Mouse (Mus musculus): ENCODE results near the gene Gucy1b1.

The Gucy1b1 gene

GRCm38 (mm10) chr3:82030008-82030748 is 44.3 kb downstream of the Gucy1b1 start:
- no peak for DNase-seq

DNA sequence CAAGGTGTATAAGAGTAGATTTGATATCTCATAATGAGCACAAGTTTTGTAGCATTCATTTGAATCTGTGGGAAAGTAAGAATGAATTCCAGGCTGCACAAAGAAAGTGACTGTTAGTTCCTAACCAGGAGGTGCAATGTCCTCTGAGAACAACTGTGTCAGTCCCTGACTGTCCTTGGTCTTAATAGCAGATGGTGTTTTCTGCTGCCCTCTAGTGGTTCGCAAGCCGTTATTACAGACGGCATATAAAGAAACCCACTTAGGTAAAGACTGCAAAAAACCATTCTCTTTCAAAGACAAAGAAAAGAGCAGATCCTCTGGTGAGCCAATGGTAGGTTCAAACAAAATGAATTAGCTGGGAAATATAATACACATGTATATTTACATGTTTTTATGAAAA is 45.3 kb downstream of the Gucy1b1 start:
- no peak for DNase-seq

GRCm38 (mm10) chr3:82027286-82027685 is 47.2 kb downstream of the Gucy1b1 start:
- no peak for DNase-seq

GRCm38 (mm10) chr3:82023065-82023464 is 51.4 kb downstream of the Gucy1b1 start:
- DNase-seq = no peak

GRCm38 (mm10) chr3:82022421-82022920 is 52.0 kb downstream of the Gucy1b1 start:
- DNase-seq = no peak

DNA sequence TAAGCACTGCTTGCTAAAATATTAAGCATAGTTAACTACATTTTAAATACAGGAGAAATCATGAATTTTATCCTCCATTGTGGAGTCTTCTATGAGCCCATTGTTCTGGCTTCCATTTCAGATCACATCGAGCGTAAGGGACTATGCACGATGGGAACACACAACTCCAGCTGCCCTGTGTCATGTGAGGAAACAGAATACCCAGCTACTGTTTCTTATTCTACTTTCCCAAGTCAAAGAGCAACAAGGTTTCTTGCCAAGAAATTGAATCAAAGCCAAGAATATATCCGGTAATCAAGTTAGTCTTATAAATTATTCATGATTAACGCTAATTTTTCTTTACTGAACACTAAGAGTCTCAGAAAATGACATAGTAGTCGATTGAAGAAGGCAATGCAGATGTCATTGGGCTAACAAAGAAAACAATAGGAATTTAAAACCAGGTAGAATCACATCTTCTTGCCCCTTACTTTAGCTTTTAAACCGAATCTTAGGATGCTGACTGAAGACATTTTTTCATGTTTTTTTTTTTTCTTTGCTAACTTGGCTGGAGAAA is 60.3 kb downstream of the Gucy1b1 start:
- no peak for DNase-seq

GRCm38 (mm10) chr3:82007002-82007401 is 67.5 kb downstream of the Gucy1b1 start:
- no peak for DNase-seq

DNA sequence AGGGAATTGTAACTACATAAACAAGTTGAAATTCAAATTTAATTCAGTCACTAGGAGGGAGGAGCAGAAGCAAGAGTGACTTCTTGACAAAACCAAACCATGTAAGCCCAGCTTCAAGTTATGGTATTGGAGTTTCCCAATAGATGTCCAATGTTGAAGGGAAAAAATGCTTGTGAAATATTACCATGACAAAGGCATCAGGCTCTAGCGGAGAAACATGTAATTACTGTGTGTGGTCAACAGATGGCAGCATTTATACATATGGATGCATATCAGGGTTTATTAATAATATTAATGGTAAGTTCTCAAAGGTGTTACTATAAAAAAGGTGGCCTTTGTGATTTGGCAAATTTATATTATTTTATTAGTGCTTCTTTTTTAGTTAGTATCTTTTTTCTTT is 78.5 kb downstream of the Gucy1b1 start:
- no peak for DNase-seq

GRCm38 (mm10) chr3:81995371-81995770 is 79.1 kb downstream of the Gucy1b1 start:
- no peak for DNase-seq

GRCm38 (mm10) chr3:81990531-81990930 is 84.0 kb downstream of the Gucy1b1 start:
- no peak for DNase-seq

GRCm38 (mm10) chr3:81989692-81990141 is 84.8 kb downstream of the Gucy1b1 start:
- DNase-seq = no peak

GRCm38 (mm10) chr3:81987628-81988027 is 86.9 kb downstream of the Gucy1b1 start:
- DNase-seq = no peak

DNA sequence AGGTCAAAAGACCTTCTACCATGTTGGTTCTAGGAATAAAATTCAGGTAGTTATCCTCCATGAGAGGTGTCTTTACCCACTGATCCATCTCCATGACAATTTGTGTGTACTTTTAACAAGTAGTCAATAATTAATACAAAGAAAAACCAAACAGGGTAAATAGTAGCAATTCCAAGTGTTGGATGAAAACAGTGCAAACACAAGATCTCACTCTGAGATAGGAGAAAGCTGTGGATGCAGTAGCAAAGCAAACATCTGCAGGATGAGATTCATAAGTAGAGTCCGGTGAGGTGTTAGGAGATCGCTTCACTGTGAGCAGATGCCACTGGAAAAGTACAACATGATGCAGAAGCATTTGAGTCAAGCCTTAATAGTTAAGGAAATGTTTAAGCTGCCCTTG is 88.4 kb downstream of the Gucy1b1 start:
- no peak for DNase-seq

GRCm38 (mm10) chr3:81985100-81985499 is 89.4 kb downstream of the Gucy1b1 start:
- no peak for DNase-seq

GRCm38 (mm10) chr3:81983120-81983895 is 91.2 kb downstream of the Gucy1b1 start:
- no peak for DNase-seq

Data from right cerebral cortex, postnatal 25 days (tissue).